Mouse (Mus musculus) kidney, embryonic 16.5 days (tissue): ENCODE measurements around the gene 1700016C15Rik. TPM values are rescaled to one million over a fixed set of nuclear protein-coding genes. Genes with fewer than 3 reads are reported as not detected.
A peak's percentile ranks its signal among the peaks of the same experiment; 100 is the strongest.

Experiments used
- ATAC-seq: fragments of 200-750 bp; cut with Nextera tagmentation; 2 replicates; pipeline ENCODE4 v1.8.0; 2017; ENCODE audit warnings: moderate TSS enrichment; ENCODE audit not compliant: low FRiP score, low TSS enrichment
- H3K27ac ChIP-seq: fragments of 300-500 bp; sonication (generic); 2 replicates; pipeline ENCODE4 v1.5.1; 2014; ENCODE audit warnings: low read length
- H3K27me3 ChIP-seq: fragments of 300-500 bp; sonication (generic); 2 replicates; pipeline ENCODE4 v1.6.1; 2014; ENCODE audit warnings: low read length, control low read depth, mixed read lengths; ENCODE audit not compliant: insufficient read depth
- H3K36me3 ChIP-seq: fragments of 300-500 bp; sonication (generic); 2 replicates; pipeline ENCODE4 v1.6.1; 2014; ENCODE audit warnings: low read length, control low read depth, mixed read lengths; ENCODE audit not compliant: insufficient read depth
- H3K4me1 ChIP-seq: fragments of 300-500 bp; sonication (generic); 2 replicates; pipeline ENCODE4 v1.6.1; 2014; ENCODE audit warnings: low read length, control low read depth, mixed read lengths; ENCODE audit not compliant: insufficient read depth
- H3K4me2 ChIP-seq: fragments of 300-500 bp; sonication (generic); replicated peaks from 2 replicates; pipeline ENCODE4 v1.6.1; 2014; ENCODE audit warnings: low read depth, low read length
- H3K4me3 ChIP-seq: fragments of 300-500 bp; sonication (generic); 2 replicates; pipeline ENCODE4 v1.5.1; 2014; ENCODE audit warnings: mild to moderate bottlenecking, low read length
- H3K9ac ChIP-seq: fragments of 300-500 bp; sonication (generic); replicated peaks from 2 replicates; pipeline ENCODE4 v1.6.1; 2014; ENCODE audit warnings: low read length
- H3K9me3 ChIP-seq: fragments of 300-500 bp; sonication (generic); 2 replicates; pipeline ENCODE4 v1.6.1; 2016; ENCODE audit warnings: low read length, control low read depth
- WGBS: fragments of 180-500 bp; shearing (Covaris S2); extraction: QIAGEN DNeasy Blood & Tissue Kit; methylation state at CpG from one replicate; pipeline ENCODE4 v1.1.7; 2014; 5-methylcytosine and 5-hydroxymethylcytosine counted together
- polyA plus RNA-seq: library from polyadenylated mRNA; unstranded; fragments of >200 nt; fragmentation: Nextera tagmentation; extraction: Ambion mirVana; gene quantifications from 2 replicates; pipeline ENCODE4 v1.2.1, GENCODE M21; 2015

The 1700016C15Rik gene
- polyA plus RNA-seq, 1 experiment from 2014 or later: 0.71 TPM

- ATAC-seq: no peak; the same call in 1 of the 2 replicates
- no peaks in the 10 kb centered on the region for H3K36me3 ChIP-seq
- under 1% methylated on average over 41 of the region's 41 CpGs for WGBS
These were observed 66.0 kb downstream of the 1700016C15Rik start for GRCm38 (mm10) chr1:177795421-177796192.

GRCm38 (mm10) chr1:177796193-177796939 lies 66.8 kb downstream of the 1700016C15Rik start, which contains the start of gene Adss:
Gene Adss, minus strand, starts transcription at chr1:177796511.
- ATAC-seq: peak; percentile 100
- H3K4me1 ChIP-seq: peaks cover 11% of the 10 kb centered on the region
- H3K9me3 ChIP-seq: no peaks in the 10 kb centered on the region
- H3K36me3 ChIP-seq: no peaks in the 10 kb centered on the region
- peak within 1 kb of the TSS; percentile 98 for H3K27ac ChIP-seq
- peak within 1 kb of the TSS; percentile 88 for H3K4me2 ChIP-seq
- 0% methylated on average over 56 of the region's 64 CpGs for WGBS
- peak within 1 kb of the TSS; percentile 98 for H3K4me3 ChIP-seq
- peak within 1 kb of the TSS; percentile 96 for H3K9ac ChIP-seq
- no peaks in the 10 kb centered on the region for H3K27me3 ChIP-seq

More at GRCm38 (mm10) chr1:177795421-177796192, 66.0 kb downstream of the 1700016C15Rik start:
- no peaks in the 10 kb centered on the region for H3K27me3 ChIP-seq
- no peaks in the 10 kb centered on the region for H3K9me3 ChIP-seq
- H3K9ac ChIP-seq: peak overlapping the region; percentile 96
- H3K4me2 ChIP-seq: peak overlapping the region; percentile 88
- H3K27ac ChIP-seq: peak overlapping the region; percentile 98
- peaks cover 11% of the 10 kb centered on the region for H3K4me1 ChIP-seq
- H3K4me3 ChIP-seq: peak overlapping the region; percentile 98

- WGBS: 64% methylated on average over 8 of the region's 8 CpGs
- Histone ChIP-seq H3K4me3 (no peak overlapping the region; the same call in 1 of the 2 replicates), H3K36me3 (no peaks in the 10 kb centered on the region), H3K27ac (no peak overlapping the region), H3K4me2 (peak overlapping the region; percentile 88; the same call in 1 of the 2 replicates), H3K9me3 (no peaks in the 10 kb centered on the region), H3K4me1 (peaks cover 11% of the 10 kb centered on the region), H3K27me3 (no peaks in the 10 kb centered on the region), H3K9ac (no peak overlapping the region)
- no peak for ATAC-seq
These were observed 67.6 kb downstream of the 1700016C15Rik start for GRCm38 (mm10) chr1:177797151-177797755.

Other genes starting within 250 kb of the 1700016C15Rik start
- 50.6 and 53.0 TPM in 2 replicates for gene Adss, start 66.7 kb downstream of the 1700016C15Rik start, polyA plus RNA-seq